Mouse (Mus musculus) urinary bladder, postnatal 36 days (tissue): ENCODE measurements around the gene Exosc2.

Experiments used
- DNase-seq, 2 experiments: peaks; one replicate each; pipeline ENCODE4 v3.0.0; 2022; ENCODE audit warnings: low spot score in 2 of 2, mixed read lengths in 1 of 2

Gene Exosc2

GRCm38 (mm10) chr2:31727576-31728277 lies 57.2 kb downstream of the Exosc2 start:
- DNase-seq = no peak

DNA sequence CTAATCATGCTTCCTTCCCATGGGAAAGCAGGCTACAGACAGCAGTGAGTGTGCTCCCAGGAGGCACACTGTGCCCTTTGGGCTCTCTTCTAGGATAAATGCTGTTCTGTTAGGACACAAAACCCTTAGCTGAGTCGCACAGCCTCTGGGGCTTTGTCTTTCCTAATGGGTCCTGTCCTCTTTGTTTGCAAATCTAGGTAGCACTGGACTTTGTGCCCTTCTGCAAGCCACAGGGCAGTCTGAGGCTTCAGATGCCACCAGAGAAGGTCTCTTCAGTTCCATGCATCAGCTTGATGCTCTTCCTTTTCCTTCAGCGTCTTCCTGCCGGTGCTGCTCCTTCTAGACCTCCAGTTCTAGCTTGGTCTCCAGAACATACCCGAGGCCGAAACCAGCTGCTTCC lies 60.1 kb downstream of the Exosc2 start:
- DNase-seq = no peak
